Mouse (Mus musculus) embryonic facial prominence, embryonic 14.5 days (tissue): Measurements from ENCODE around the gene Ptgds. TPM values are rescaled to one million over a fixed set of nuclear protein-coding genes. Genes with fewer than 3 reads are reported as not detected.

Source experiments
- ATAC-seq: fragments of 200-750 bp; cut with Nextera tagmentation; 2 replicates; pipeline ENCODE4 v1.8.0; 2017; ENCODE audit warnings: low read depth, moderate number of reproducible peaks, moderate TSS enrichment
- DNase-seq: peaks from one replicate; pipeline ENCODE4 v3.0.0-alpha.2; 2015; ENCODE audit warnings: low spot score
- H3K27ac ChIP-seq: fragments of 300-500 bp; sonication (generic); replicated peaks from 2 replicates; pipeline ENCODE4 v1.5.1; 2014; ENCODE audit warnings: low read depth, mild to moderate bottlenecking, low read length, moderate library complexity
- H3K27me3 ChIP-seq: fragments of 300-500 bp; sonication (generic); replicated peaks from 2 replicates; pipeline ENCODE4 v1.6.1; 2014; ENCODE audit warnings: low read length; ENCODE audit not compliant: control insufficient read depth, insufficient read depth
- H3K36me3 ChIP-seq: fragments of 300-500 bp; sonication (generic); 2 replicates; pipeline ENCODE4 v1.6.1; 2014; ENCODE audit warnings: low read length, mixed read lengths; ENCODE audit not compliant: control insufficient read depth, insufficient read depth
- H3K4me1 ChIP-seq: fragments of 300-500 bp; sonication (generic); 2 replicates; pipeline ENCODE4 v1.6.1; 2014; ENCODE audit warnings: antibody characterized with exemption, low read length; ENCODE audit not compliant: control insufficient read depth, insufficient read depth
- H3K4me2 ChIP-seq: fragments of 300-500 bp; sonication (generic); 2 replicates; pipeline ENCODE4 v1.6.1; 2014; ENCODE audit warnings: low read depth, mild to moderate bottlenecking, low read length, moderate library complexity, mixed read lengths
- H3K4me3 ChIP-seq: fragments of 300-500 bp; sonication (generic); 2 replicates; pipeline ENCODE4 v1.5.1; 2014; ENCODE audit warnings: low read depth, mild to moderate bottlenecking, low read length
- H3K9ac ChIP-seq: fragments of 300-500 bp; sonication (generic); 2 replicates; pipeline ENCODE4 v1.6.1; 2014; ENCODE audit warnings: low read depth, mild to moderate bottlenecking, low read length, moderate library complexity, mixed read lengths
- H3K9me3 ChIP-seq: fragments of 300-500 bp; sonication (generic); 2 replicates; pipeline ENCODE4 v1.6.1; 2016; ENCODE audit warnings: low read length; ENCODE audit not compliant: control insufficient read depth
- WGBS: fragments of 180-500 bp; shearing (Covaris S2); extraction: QIAGEN DNeasy Blood & Tissue Kit; methylation state at CpG from one replicate; pipeline ENCODE4 v1.1.7; 2014; 5-methylcytosine and 5-hydroxymethylcytosine counted together
- polyA plus RNA-seq: library from polyadenylated mRNA; unstranded; fragments of >200 nt; fragmentation: Nextera tagmentation; extraction: Ambion mirVana; gene quantifications from 2 replicates; pipeline ENCODE4 v1.2.1, GENCODE M21; 2014

Gene Ptgds
- polyA plus RNA-seq, 1 experiment from 2014 or later: 191 TPM

GRCm38 (mm10) chr2:25468962-25469915, 607 bp downstream of the Ptgds start:
- 71% methylated on average over 10 of the region's 10 CpGs for WGBS
- H3K9ac ChIP-seq: no peak overlapping the region
- peak; percentile 60; the same call in 1 of the 2 replicates for ATAC-seq

GRCm38 (mm10) chr2:25467606-25468303, 2.1 kb downstream of the Ptgds start:
- Histone ChIP-seq H3K9me3 (no peaks in the 10 kb centered on the region), H3K4me3 (no peak overlapping the region), H3K36me3 (no peaks in the 10 kb centered on the region), H3K4me2 (no peak overlapping the region), H3K27ac (no peak overlapping the region), H3K27me3 (no peaks in the 10 kb centered on the region), H3K9ac (no peak overlapping the region), H3K4me1 (peaks cover 9% of the 10 kb centered on the region; the same call in 1 of the 2 replicates)
- no peak for DNase-seq
- WGBS: 70% methylated on average over 14 of the region's 14 CpGs
- ATAC-seq: no peak

More at GRCm38 (mm10) chr2:25468962-25469915, 607 bp downstream of the Ptgds start:
- H3K27ac ChIP-seq: no peak overlapping the region
- DNase-seq: peak; percentile 31
- peaks cover 9% of the 10 kb centered on the region; the same call in 1 of the 2 replicates for H3K4me1 ChIP-seq
- H3K4me3 ChIP-seq: no peak overlapping the region
- H3K9me3 ChIP-seq: no peaks in the 10 kb centered on the region
- no peaks in the 10 kb centered on the region for H3K36me3 ChIP-seq
- H3K4me2 ChIP-seq: no peak overlapping the region
- H3K27me3 ChIP-seq: no peaks in the 10 kb centered on the region

DNA sequence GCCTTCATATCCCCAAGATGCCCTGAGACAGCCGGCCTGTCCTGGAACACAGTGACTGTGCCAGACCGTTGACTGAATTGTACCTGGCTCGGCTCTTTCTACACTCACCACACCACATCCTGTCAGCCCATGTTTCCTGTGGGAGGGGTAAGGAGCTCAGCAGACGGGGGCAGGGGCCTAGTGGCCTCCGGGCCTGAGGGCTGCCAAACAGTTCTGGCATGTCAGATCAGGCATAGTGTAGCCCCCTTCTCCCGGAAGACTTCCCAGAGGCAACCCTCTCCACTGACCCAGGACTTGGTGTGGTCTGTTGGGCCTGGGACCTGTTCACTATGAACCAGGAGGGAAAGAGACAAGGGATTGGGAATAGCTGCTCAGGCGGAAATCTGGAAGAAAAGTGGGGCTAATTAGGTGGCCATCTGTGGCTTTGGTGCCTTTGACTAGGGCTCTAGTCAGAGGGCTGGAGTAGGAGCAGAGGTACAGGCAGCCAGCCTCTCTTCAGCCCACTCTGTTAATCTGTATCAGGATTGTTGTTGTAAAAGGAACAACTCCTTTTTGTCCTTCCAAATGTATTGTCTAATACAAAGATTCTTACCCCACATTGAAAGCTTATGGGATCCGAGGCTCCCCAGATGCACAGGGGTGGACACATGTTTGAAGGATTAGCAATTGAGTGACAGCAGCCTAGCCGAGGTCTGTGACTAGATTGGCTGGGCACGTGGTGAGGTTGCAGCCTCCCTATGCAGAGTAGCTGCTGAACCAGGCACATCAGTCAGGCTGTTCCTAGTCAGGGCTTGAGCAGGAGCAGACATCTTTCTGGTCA, 3.8 kb downstream of the Ptgds start:
- Histone ChIP-seq H3K4me1 (peaks cover 13% of the 10 kb centered on the region; the same call in 1 of the 2 replicates), H3K9ac (no peak overlapping the region), H3K36me3 (no peaks in the 10 kb centered on the region), H3K27me3 (no peaks in the 10 kb centered on the region), H3K4me3 (no peak overlapping the region), H3K9me3 (no peaks in the 10 kb centered on the region), H3K4me2 (no peak overlapping the region), H3K27ac (no peak overlapping the region)
- WGBS: 39% methylated on average over 10 of the region's 10 CpGs
- ATAC-seq: peak; percentile 32; the same call in 1 of the 2 replicates
- no peak for DNase-seq

- DNase-seq (no peak), ATAC-seq (no peak)
- Histone ChIP-seq H3K27me3 (no peaks in the 10 kb centered on the region), H3K27ac (no peak overlapping the region), H3K4me2 (no peak overlapping the region), H3K9me3 (no peaks in the 10 kb centered on the region), H3K4me3 (no peak overlapping the region), H3K9ac (no peak overlapping the region), H3K36me3 (no peaks in the 10 kb centered on the region), H3K4me1 (peaks cover 13% of the 10 kb centered on the region; the same call in 1 of the 2 replicates)
- WGBS: 77% methylated on average over 2 of the region's 2 CpGs
These were observed 4.6 kb downstream of the Ptgds start for GRCm38 (mm10) chr2:25465256-25465655.

- H3K36me3 ChIP-seq: no peaks in the 10 kb centered on the region
- no peak overlapping the region for H3K4me3 ChIP-seq
- ATAC-seq (no peak), DNase-seq (no peak)
- no peak overlapping the region for H3K27ac ChIP-seq
- H3K9me3 ChIP-seq: no peaks in the 10 kb centered on the region
- H3K9ac ChIP-seq: no peak overlapping the region
- H3K4me2 ChIP-seq: no peak overlapping the region
- WGBS: 73% methylated on average over 3 of the region's 3 CpGs
- no peaks in the 10 kb centered on the region for H3K27me3 ChIP-seq
- H3K4me1 ChIP-seq: peaks cover 16% of the 10 kb centered on the region; the same call in 1 of the 2 replicates
These were observed 6.2 kb downstream of the Ptgds start for GRCm38 (mm10) chr2:25463630-25464029.

DNA sequence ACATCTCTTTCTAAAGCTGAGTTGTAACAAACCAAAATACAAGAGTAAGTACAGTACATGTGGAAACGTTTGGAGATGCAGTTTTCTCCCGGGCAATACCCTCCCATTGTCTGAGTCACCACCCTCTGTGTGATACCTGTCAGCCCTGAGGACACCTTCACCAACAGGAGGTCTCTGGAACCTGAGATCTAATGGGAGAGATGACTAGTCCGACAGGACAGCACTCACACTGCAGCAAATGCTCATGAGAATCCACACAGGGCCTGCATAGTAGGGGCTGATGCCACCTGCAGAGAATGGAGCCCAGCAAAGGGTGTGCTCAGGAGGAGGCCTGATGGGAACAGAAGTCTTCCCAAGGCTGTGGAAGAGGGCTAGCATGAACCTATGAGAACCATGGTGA, 8.4 kb downstream of the Ptgds start:
- Histone ChIP-seq H3K27me3 (no peaks in the 10 kb centered on the region), H3K4me3 (peak overlapping the region; percentile 75), H3K9me3 (no peaks in the 10 kb centered on the region), H3K4me1 (peaks cover 16% of the 10 kb centered on the region; the same call in 1 of the 2 replicates), H3K36me3 (no peaks in the 10 kb centered on the region), H3K9ac (peak overlapping the region; percentile 80), H3K27ac (peak overlapping the region; percentile 90), H3K4me2 (peak overlapping the region; percentile 70)
- DNase-seq (no peak), ATAC-seq (no peak)
- WGBS: 22% methylated on average over 3 of the region's 3 CpGs

GRCm38 (mm10) chr2:25460551-25461309, 9.1 kb downstream of the Ptgds start, which contains the start of gene Paxx:
Paxx (minus strand) TSS chr2:25461094.
- ATAC-seq (peak; percentile 93), DNase-seq (peak; percentile 98)
- peaks cover 10% of the 10 kb centered on the region; the same call in 1 of the 2 replicates for H3K4me1 ChIP-seq
- H3K36me3 ChIP-seq: no peaks in the 10 kb centered on the region
- H3K9me3 ChIP-seq: no peaks in the 10 kb centered on the region
- peak within 1 kb of the TSS; percentile 70 for H3K4me2 ChIP-seq
- no peaks in the 10 kb centered on the region for H3K27me3 ChIP-seq
- peak within 1 kb of the TSS; percentile 90 for H3K27ac ChIP-seq
- H3K9ac ChIP-seq: peak within 1 kb of the TSS; percentile 80
- H3K4me3 ChIP-seq: peak within 1 kb of the TSS; percentile 75
- WGBS: 1% methylated on average over 37 of the region's 48 CpGs
